Mouse (Mus musculus) stomach, embryonic 14.5 days (tissue): ENCODE measurements around the gene Ufd1. TPM values are rescaled to one million over a fixed set of nuclear protein-coding genes. Genes with fewer than 3 reads are reported as not detected.
A peak's percentile ranks its signal among the peaks of the same experiment; 100 is the strongest.

ENCODE experiments used
- ATAC-seq: fragments of 200-750 bp; cut with Nextera tagmentation; 2 replicates; pipeline ENCODE4 v1.8.0; 2017; ENCODE audit warnings: low read depth, moderate TSS enrichment; ENCODE audit not compliant: insufficient number of reproducible peaks, insufficient read depth, low FRiP score
- H3K27ac ChIP-seq: fragments of 300-500 bp; sonication (generic); 2 replicates; pipeline ENCODE4 v1.5.1; 2014; ENCODE audit warnings: mild to moderate bottlenecking, low read length, moderate library complexity, mixed read lengths
- H3K27me3 ChIP-seq: fragments of 300-500 bp; sonication (generic); 2 replicates; pipeline ENCODE4 v1.6.1; 2014; ENCODE audit warnings: low read length, control low read depth, mixed read lengths; ENCODE audit not compliant: control insufficient read depth, insufficient read depth
- H3K36me3 ChIP-seq: fragments of 300-500 bp; sonication (generic); 2 replicates; pipeline ENCODE4 v1.6.1; 2014; ENCODE audit warnings: mild to moderate bottlenecking, control low read depth, low read length, moderate library complexity, mixed read lengths; ENCODE audit not compliant: control insufficient read depth, insufficient read depth
- H3K4me1 ChIP-seq: fragments of 300-500 bp; sonication (generic); 2 replicates; pipeline ENCODE4 v1.6.1; 2014; ENCODE audit warnings: low read length, control low read depth, mixed read lengths; ENCODE audit not compliant: control insufficient read depth, insufficient read depth
- H3K4me2 ChIP-seq: fragments of 300-500 bp; sonication (generic); replicated peaks from 2 replicates; pipeline ENCODE4 v1.6.1; 2014; ENCODE audit warnings: low read depth, low read length, control low read depth
- H3K4me3 ChIP-seq: fragments of 300-500 bp; sonication (generic); 2 replicates; pipeline ENCODE4 v1.5.1; 2014; ENCODE audit warnings: low read depth, low read length, control low read depth
- H3K9ac ChIP-seq: fragments of 300-500 bp; sonication (generic); replicated peaks from 2 replicates; pipeline ENCODE4 v1.6.1; 2014; ENCODE audit warnings: low read depth, mild to moderate bottlenecking, control low read depth, low read length, moderate library complexity, mixed read lengths
- H3K9me3 ChIP-seq: fragments of 300-500 bp; sonication (generic); 2 replicates; pipeline ENCODE4 v1.6.1; 2016; ENCODE audit warnings: low read depth, low read length, control low read depth; ENCODE audit not compliant: control insufficient read depth
- WGBS: fragments of 180-500 bp; shearing (Covaris S2); extraction: QIAGEN DNeasy Blood & Tissue Kit; methylation state at CpG from one replicate; pipeline ENCODE4 v1.1.7; 2014; 5-methylcytosine and 5-hydroxymethylcytosine counted together
- polyA plus RNA-seq: library from polyadenylated mRNA; unstranded; fragments of >200 nt; fragmentation: Nextera tagmentation; extraction: Ambion mirVana; gene quantifications from 2 replicates; pipeline ENCODE4 v1.2.1, GENCODE M21; 2014

Gene Ufd1
- 85.4 and 85.7 TPM in 2 replicates for polyA plus RNA-seq

GRCm38 (mm10) chr16:18811468-18812384 is at the start of gene Ufd1, which contains the start of gene Cdc45:
TSS of gene Ufd1 (plus strand) at chr16:18811779.
TSS of gene Cdc45 (minus strand) at chr16:18811987.
- Histone ChIP-seq H3K4me1 (no peaks in the 10 kb centered on the region; the same call in 1 of the 2 replicates), H3K27ac (peak within 1 kb of the TSS; percentile 78), H3K9me3 (no peaks in the 10 kb centered on the region), H3K4me3 (peak within 1 kb of the TSS; percentile 77), H3K36me3 (peaks cover 27% of the 10 kb centered on the region), H3K9ac (peak within 1 kb of the TSS; percentile 77), H3K27me3 (no peaks in the 10 kb centered on the region), H3K4me2 (peak within 1 kb of the TSS; percentile 78)
- ATAC-seq: peak; percentile 97
- WGBS: under 1% methylated on average over 42 of the region's 42 CpGs

- ATAC-seq: no peak
- WGBS: 48% methylated on average over 3 of the region's 3 CpGs
Measured at GRCm38 (mm10) chr16:18762960-18763359, 48.6 kb upstream of the Ufd1 start.

GRCm38 (mm10) chr16:18766390-18766789 is 45.2 kb upstream of the Ufd1 start:
- H3K27me3 ChIP-seq: no peaks in the 10 kb centered on the region
- no peaks in the 10 kb centered on the region for H3K36me3 ChIP-seq
- H3K4me1 ChIP-seq: no peaks in the 10 kb centered on the region
- H3K9me3 ChIP-seq: no peaks in the 10 kb centered on the region
- H3K27ac ChIP-seq: no peak overlapping the region
- H3K4me3 ChIP-seq: no peak overlapping the region
- no peak overlapping the region for H3K9ac ChIP-seq
- ATAC-seq: no peak
- H3K4me2 ChIP-seq: no peak overlapping the region
- 73% methylated on average over 4 of the region's 4 CpGs for WGBS

More at GRCm38 (mm10) chr16:18762960-18763359, 48.6 kb upstream of the Ufd1 start:
- Histone ChIP-seq H3K27me3 (no peaks in the 10 kb centered on the region), H3K9ac (no peak overlapping the region), H3K4me3 (no peak overlapping the region), H3K4me1 (no peaks in the 10 kb centered on the region), H3K27ac (no peak overlapping the region), H3K4me2 (no peak overlapping the region), H3K9me3 (no peaks in the 10 kb centered on the region), H3K36me3 (no peaks in the 10 kb centered on the region)

DNA sequence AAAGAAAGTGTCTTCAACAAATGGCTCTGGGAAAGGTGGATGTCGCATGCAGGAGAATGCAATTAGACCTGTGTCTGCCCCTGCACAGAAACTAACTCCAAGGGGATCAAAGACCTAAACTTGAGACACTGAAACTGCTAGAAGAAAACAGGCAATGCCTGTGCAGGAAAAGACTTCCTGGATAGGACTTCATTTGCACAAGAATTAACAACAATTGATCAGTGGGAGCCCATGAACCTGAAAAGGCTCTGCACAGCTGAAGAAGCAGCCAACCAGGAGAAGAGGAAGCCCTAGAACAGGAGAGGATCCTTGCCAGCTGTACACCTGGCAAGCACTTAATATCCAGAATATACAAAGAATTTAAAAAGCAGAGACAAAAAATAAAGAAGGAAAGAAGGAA is 42.1 kb upstream of the Ufd1 start:
- 76% methylated on average over 1 of the region's 1 CpGs for WGBS
- Histone ChIP-seq H3K4me3 (no peak overlapping the region), H3K9ac (no peak overlapping the region), H3K9me3 (no peaks in the 10 kb centered on the region), H3K27me3 (no peaks in the 10 kb centered on the region), H3K27ac (no peak overlapping the region), H3K36me3 (no peaks in the 10 kb centered on the region), H3K4me1 (no peaks in the 10 kb centered on the region), H3K4me2 (no peak overlapping the region)
- no peak for ATAC-seq

DNA sequence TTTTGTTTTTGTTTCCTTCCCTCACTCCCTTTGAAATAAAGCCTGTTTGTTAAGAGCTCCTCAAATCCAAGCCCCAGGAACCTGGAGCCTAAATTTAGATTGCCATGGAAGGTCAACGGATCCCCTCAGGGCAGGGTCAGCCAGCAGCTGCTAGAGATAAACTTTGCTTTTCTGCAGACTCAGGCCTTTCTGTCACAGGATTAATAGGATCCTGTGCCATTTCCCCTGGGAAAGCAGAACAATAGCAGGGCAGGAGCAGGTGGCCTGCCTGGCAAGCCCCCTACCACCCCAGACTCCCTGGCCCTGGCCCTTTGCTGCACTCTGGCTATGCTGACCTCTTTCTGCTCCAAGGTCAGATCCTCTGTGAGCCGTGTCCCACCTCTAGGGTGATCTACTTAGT is 37.6 kb upstream of the Ufd1 start:
- Histone ChIP-seq H3K4me2 (no peak overlapping the region), H3K4me1 (peaks cover 9% of the 10 kb centered on the region), H3K27me3 (peaks cover 30% of the 10 kb centered on the region), H3K9ac (no peak overlapping the region), H3K4me3 (no peak overlapping the region), H3K36me3 (no peaks in the 10 kb centered on the region), H3K9me3 (no peaks in the 10 kb centered on the region), H3K27ac (no peak overlapping the region)
- 17% methylated on average over 2 of the region's 2 CpGs for WGBS
- no peak for ATAC-seq

- Histone ChIP-seq H3K4me2 (no peak overlapping the region; the same call in 1 of the 2 replicates), H3K27me3 (peaks cover 32% of the 10 kb centered on the region), H3K9ac (no peak overlapping the region), H3K27ac (peak overlapping the region; percentile 16; the same call in 1 of the 2 replicates), H3K36me3 (no peaks in the 10 kb centered on the region; the same call in 1 of the 2 replicates), H3K4me1 (peaks cover 9% of the 10 kb centered on the region), H3K4me3 (no peak overlapping the region), H3K9me3 (no peaks in the 10 kb centered on the region)
- no peak for ATAC-seq
- 40% methylated on average over 18 of the region's 18 CpGs for WGBS
Measured at GRCm38 (mm10) chr16:18775621-18776555, 35.7 kb upstream of the Ufd1 start.

DNA sequence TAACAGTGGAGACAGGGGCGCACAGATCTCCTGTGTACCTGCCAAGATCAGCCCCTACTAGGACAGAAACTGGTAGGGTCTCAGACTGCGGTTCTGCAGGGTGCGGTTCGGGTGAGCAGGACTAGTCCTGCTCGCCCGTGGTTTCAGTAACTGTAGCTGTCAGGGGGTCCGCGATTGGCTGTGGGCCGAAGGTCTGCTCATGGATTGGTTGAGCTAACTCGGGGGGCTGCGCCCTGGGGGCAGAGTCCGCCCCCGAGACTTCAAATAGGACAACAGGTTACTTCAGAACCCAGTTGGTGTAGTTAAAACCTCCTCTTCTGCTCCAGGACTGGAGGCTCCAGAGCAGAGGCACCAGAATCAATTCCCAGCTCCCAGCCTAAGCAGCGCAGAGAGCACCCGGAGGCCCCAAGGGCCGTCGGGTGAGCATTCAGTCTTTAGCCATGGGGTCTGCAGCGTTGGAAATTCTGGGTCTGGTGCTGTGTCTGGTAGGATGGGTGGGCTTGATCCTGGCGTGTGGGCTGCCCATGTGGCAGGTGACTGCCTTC is 35.0 kb upstream of the Ufd1 start, which contains the start of gene Cldn5:
TSS of gene Cldn5 (plus strand) at position 292 of the 545 bp plus-strand sequence.
- H3K27me3 ChIP-seq: peaks cover 32% of the 10 kb centered on the region
- H3K4me2 ChIP-seq: peak within 1 kb of the TSS; percentile 49
- peak within 1 kb of the TSS; percentile 16; the same call in 1 of the 2 replicates for H3K27ac ChIP-seq
- peak within 1 kb of the TSS; percentile 14; the same call in 1 of the 2 replicates for H3K9ac ChIP-seq
- H3K36me3 ChIP-seq: no peaks in the 10 kb centered on the region; the same call in 1 of the 2 replicates
- peak; percentile 25; the same call in 1 of the 2 replicates for ATAC-seq
- peaks cover 9% of the 10 kb centered on the region for H3K4me1 ChIP-seq
- peak within 1 kb of the TSS; percentile 38 for H3K4me3 ChIP-seq
- no peaks in the 10 kb centered on the region for H3K9me3 ChIP-seq
- 8% methylated on average over 19 of the region's 19 CpGs for WGBS
